Mouse (Mus musculus) kidney, embryonic 15.5 days (tissue): Measurements from ENCODE around the gene Pglyrp1. TPM values are rescaled to one million over a fixed set of nuclear protein-coding genes. Genes with fewer than 3 reads are reported as not detected.

Experiments
- polyA plus RNA-seq: library from polyadenylated mRNA; unstranded; fragments of >200 nt; fragmentation: Nextera tagmentation; extraction: Ambion mirVana; gene quantifications from 2 replicates; pipeline ENCODE4 v1.2.1, GENCODE M21; 2015

Gene Pglyrp1
- polyA plus RNA-seq, 1 experiment from 2014 or later, result 2.3 TPM

Other genes starting within 250 kb of the Pglyrp1 start
- not detected in 2 replicates for gene Psg21, start 214.6 kb upstream of the Pglyrp1 start, polyA plus RNA-seq
- gene Psg20, start 185.1 kb upstream of the Pglyrp1 start, polyA plus RNA-seq, result not detected in 2 replicates
- gene Psg22, start 153.2 kb upstream of the Pglyrp1 start, polyA plus RNA-seq, result not detected in 2 replicates
- gene Psg19, start 72.8 kb upstream of the Pglyrp1 start, polyA plus RNA-seq, result not detected in 2 replicates
- gene Psg17, start 49.7 kb upstream of the Pglyrp1 start, polyA plus RNA-seq, result 0.09 TPM in 1 of 2 replicates, not detected in the other
- gene Mill2, start 31.4 kb upstream of the Pglyrp1 start, polyA plus RNA-seq, result 0.76 and 1.2 TPM in 2 replicates
- 27.7 and 28.9 TPM in 2 replicates for gene Ccdc61, start 39.1 kb downstream of the Pglyrp1 start, polyA plus RNA-seq
- gene Nova2, start 54.6 kb downstream of the Pglyrp1 start, polyA plus RNA-seq, result 0.67 and 0.93 TPM in 2 replicates
- gene Nanos2, start 116.1 kb downstream of the Pglyrp1 start, polyA plus RNA-seq, result not detected in 2 replicates
- gene Mypop, start 119.9 kb downstream of the Pglyrp1 start, polyA plus RNA-seq, result 3.5 and 3.9 TPM in 2 replicates
- 21.4 and 24.1 TPM in 2 replicates for gene Irf2bp1, start 132.7 kb downstream of the Pglyrp1 start, polyA plus RNA-seq
- 1.2 and 1.3 TPM in 2 replicates for gene Foxa3, start 152.2 kb downstream of the Pglyrp1 start, polyA plus RNA-seq
- 34.3 and 38.4 TPM in 2 replicates for gene Sympk, start 153.0 kb downstream of the Pglyrp1 start, polyA plus RNA-seq
- not detected in 2 replicates for gene Rsph6a, start 183.4 kb downstream of the Pglyrp1 start, polyA plus RNA-seq
- gene Dmwd, start 204.9 kb downstream of the Pglyrp1 start, polyA plus RNA-seq, result 15.4 and 18.7 TPM in 2 replicates
- gene Dmpk, start 212.5 kb downstream of the Pglyrp1 start, polyA plus RNA-seq, result 18.1 and 24.7 TPM in 2 replicates
- gene Six5, start 223.3 kb downstream of the Pglyrp1 start, polyA plus RNA-seq, result 8.0 and 10.1 TPM in 2 replicates
- 2.9 and 3.4 TPM in 2 replicates for gene Gm4969, start 247.0 kb downstream of the Pglyrp1 start, polyA plus RNA-seq
- 16.1 and 16.3 TPM in 2 replicates for gene Fbxo46, start 248.5 kb downstream of the Pglyrp1 start, polyA plus RNA-seq